Mouse (Mus musculus) stomach, embryonic 16.5 days (tissue): Measurements from ENCODE around the gene Map3k3. TPM values are rescaled to one million over a fixed set of nuclear protein-coding genes. Genes with fewer than 3 reads are reported as not detected.
A peak's percentile ranks its signal among the peaks of the same experiment; 100 is the strongest.

Experiments used
- ATAC-seq: fragments of 200-750 bp; cut with Nextera tagmentation; 2 replicates; pipeline ENCODE4 v1.8.0; 2017; ENCODE audit warnings: moderate number of reproducible peaks, moderate TSS enrichment; ENCODE audit not compliant: insufficient read depth, low FRiP score
- H3K27ac ChIP-seq: fragments of 300-500 bp; sonication (generic); 2 replicates; pipeline ENCODE4 v1.5.1; 2014; ENCODE audit warnings: low read length
- H3K27me3 ChIP-seq: fragments of 300-500 bp; sonication (generic); 2 replicates; pipeline ENCODE4 v1.6.1; 2014; ENCODE audit warnings: low read length, control low read depth, mixed read lengths; ENCODE audit not compliant: control insufficient read depth, insufficient read depth
- H3K36me3 ChIP-seq: fragments of 300-500 bp; sonication (generic); 2 replicates; pipeline ENCODE4 v1.6.1; 2014; ENCODE audit warnings: low read length; ENCODE audit not compliant: control insufficient read depth, insufficient read depth
- H3K4me1 ChIP-seq: fragments of 300-500 bp; sonication (generic); 2 replicates; pipeline ENCODE4 v1.6.1; 2014; ENCODE audit warnings: low read length, control low read depth, mixed read lengths; ENCODE audit not compliant: control insufficient read depth, insufficient read depth
- H3K4me2 ChIP-seq: fragments of 300-500 bp; sonication (generic); 2 replicates; pipeline ENCODE4 v1.6.1; 2014; ENCODE audit warnings: low read depth, low read length, mixed read lengths
- H3K4me3 ChIP-seq: fragments of 300-500 bp; sonication (generic); replicated peaks from 2 replicates; pipeline ENCODE4 v1.5.1; 2014; ENCODE audit warnings: mild to moderate bottlenecking, low read length
- H3K9ac ChIP-seq: fragments of 300-500 bp; sonication (generic); 2 replicates; pipeline ENCODE4 v1.6.1; 2014; ENCODE audit warnings: low read length
- H3K9me3 ChIP-seq: fragments of 300-500 bp; sonication (generic); replicated peaks from 2 replicates; pipeline ENCODE4 v1.6.1; 2016; ENCODE audit warnings: low read length, control low read depth; ENCODE audit not compliant: control insufficient read depth
- WGBS: fragments of 180-500 bp; shearing (Covaris S2); extraction: QIAGEN DNeasy Blood & Tissue Kit; methylation state at CpG from one replicate; pipeline ENCODE4 v1.1.7; 2014; 5-methylcytosine and 5-hydroxymethylcytosine counted together
- polyA plus RNA-seq: library from polyadenylated mRNA; unstranded; fragments of >200 nt; fragmentation: Nextera tagmentation; extraction: Ambion mirVana; gene quantifications from 2 replicates; pipeline ENCODE4 v1.2.1, GENCODE M21; 2015

Gene Map3k3
- polyA plus RNA-seq, 1 experiment from 2014 or later = 8.1 TPM

DNA sequence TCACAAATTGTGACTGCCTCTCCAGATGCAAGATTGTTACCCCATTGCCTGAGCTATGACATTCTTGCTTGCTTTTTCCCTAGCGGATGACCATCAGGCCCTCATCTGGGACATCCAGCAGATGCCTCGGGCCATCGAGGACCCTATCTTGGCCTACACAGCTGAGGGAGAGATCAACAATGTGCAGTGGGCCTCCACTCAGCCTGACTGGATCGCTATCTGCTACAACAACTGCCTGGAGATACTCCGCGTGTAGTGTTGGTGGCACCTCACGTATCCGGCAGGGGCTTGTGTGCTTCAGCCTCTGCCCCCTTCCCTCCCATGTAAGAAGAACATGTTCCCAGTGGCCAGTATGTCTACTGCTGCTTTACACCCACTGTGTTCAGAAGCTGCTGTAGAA lies 29.8 kb upstream of the Map3k3 start:
- WGBS = 93% methylated on average over 8 of the region's 8 CpGs
- Histone ChIP-seq H3K36me3 (peaks cover 18% of the 10 kb centered on the region), H3K27me3 (no peaks in the 10 kb centered on the region), H3K9me3 (no peaks in the 10 kb centered on the region), H3K9ac (no peak overlapping the region), H3K4me2 (no peak overlapping the region), H3K4me3 (no peak overlapping the region), H3K4me1 (no peaks in the 10 kb centered on the region), H3K27ac (no peak overlapping the region)
- no peak for ATAC-seq

DNA sequence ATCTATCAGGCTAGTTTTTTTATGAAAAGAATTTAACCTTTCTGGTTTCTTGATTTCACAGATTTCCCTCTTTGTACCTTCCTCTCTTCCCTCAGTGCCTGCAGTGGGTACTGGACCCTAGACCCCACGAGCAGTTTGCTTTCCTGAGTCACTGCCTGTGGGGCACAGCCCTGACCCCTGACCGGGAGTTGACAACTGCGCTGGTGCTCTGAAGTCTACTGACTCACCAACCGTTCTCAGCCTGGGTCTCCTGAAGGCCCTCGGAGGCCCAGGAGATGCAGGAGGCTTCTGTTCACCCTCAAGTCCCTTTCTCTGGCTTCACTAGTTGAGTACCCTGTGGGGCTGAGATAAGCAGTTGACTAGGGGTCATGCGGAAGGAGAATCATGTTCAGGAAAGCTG lies 29.1 kb upstream of the Map3k3 start:
- Histone ChIP-seq H3K9me3 (no peaks in the 10 kb centered on the region), H3K36me3 (peaks cover 18% of the 10 kb centered on the region), H3K4me1 (no peaks in the 10 kb centered on the region), H3K9ac (no peak overlapping the region), H3K4me2 (no peak overlapping the region), H3K27me3 (no peaks in the 10 kb centered on the region), H3K27ac (no peak overlapping the region), H3K4me3 (no peak overlapping the region)
- no peak for ATAC-seq
- 84% methylated on average over 6 of the region's 6 CpGs for WGBS

DNA sequence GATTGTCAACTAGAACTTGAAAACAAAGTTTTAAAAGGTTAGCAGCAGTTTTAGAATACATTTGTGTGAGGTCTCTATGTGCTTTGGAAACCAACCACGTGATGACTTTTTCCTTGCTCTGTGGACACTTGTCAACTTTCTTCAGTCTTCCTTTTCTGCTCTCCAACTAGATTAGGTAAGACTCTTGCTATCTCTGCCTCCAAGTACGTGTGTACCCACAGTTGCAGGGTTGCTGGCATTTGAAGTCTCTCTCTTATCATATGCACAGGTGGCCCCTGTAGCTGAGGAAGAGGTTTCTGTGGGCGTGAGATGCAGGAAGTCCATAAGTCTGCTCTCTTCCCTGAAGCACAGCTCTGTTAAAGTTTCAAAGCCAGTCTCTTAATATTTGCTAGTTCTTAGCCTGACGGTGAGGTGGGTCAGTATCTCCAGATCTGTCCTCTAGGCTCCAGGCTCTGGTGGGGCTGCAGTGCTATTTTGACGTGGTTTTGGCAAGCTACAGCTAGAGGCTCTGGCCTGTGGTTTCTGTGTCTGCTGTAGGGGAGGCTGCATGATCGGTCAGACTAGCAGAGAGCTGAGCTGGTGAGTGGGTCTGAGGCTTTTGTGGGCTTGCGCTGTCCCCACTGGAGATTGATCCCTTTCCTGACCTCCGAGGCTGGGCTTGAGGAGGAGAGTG lies 27.5 kb upstream of the Map3k3 start:
- no peak overlapping the region for H3K4me2 ChIP-seq
- no peaks in the 10 kb centered on the region for H3K4me1 ChIP-seq
- H3K27me3 ChIP-seq = no peaks in the 10 kb centered on the region
- no peaks in the 10 kb centered on the region for H3K9me3 ChIP-seq
- no peak overlapping the region for H3K27ac ChIP-seq
- H3K9ac ChIP-seq = no peak overlapping the region
- 85% methylated on average over 8 of the region's 8 CpGs for WGBS
- ATAC-seq = no peak
- H3K36me3 ChIP-seq = peaks cover 18% of the 10 kb centered on the region
- no peak overlapping the region for H3K4me3 ChIP-seq

DNA sequence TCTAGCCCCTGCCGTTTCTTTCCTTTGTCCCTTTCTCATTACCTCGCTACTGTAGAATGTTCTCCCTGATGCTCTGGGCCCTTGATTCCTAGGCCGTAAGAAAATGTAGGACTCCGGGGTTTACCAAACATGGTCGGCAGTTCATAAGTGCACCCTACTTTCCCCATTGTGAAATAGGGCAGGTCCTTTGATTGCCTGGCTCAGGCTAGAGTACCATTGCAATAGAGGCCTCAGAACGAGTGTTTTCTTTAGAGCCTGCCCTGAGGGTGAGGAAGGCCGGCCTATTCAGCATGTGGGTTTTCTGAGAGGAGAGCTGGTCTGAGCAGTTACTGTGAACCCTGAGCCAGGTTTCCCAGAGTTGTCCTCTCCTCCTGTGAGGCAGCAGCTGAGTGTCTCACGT lies 26.4 kb upstream of the Map3k3 start:
- Histone ChIP-seq H3K9ac (no peak overlapping the region), H3K27ac (no peak overlapping the region), H3K27me3 (no peaks in the 10 kb centered on the region), H3K4me2 (no peak overlapping the region), H3K4me1 (no peaks in the 10 kb centered on the region), H3K36me3 (peaks cover 9% of the 10 kb centered on the region; the same call in 1 of the 2 replicates), H3K9me3 (no peaks in the 10 kb centered on the region), H3K4me3 (no peak overlapping the region)
- WGBS = 78% methylated on average over 8 of the region's 8 CpGs
- no peak for ATAC-seq

DNA sequence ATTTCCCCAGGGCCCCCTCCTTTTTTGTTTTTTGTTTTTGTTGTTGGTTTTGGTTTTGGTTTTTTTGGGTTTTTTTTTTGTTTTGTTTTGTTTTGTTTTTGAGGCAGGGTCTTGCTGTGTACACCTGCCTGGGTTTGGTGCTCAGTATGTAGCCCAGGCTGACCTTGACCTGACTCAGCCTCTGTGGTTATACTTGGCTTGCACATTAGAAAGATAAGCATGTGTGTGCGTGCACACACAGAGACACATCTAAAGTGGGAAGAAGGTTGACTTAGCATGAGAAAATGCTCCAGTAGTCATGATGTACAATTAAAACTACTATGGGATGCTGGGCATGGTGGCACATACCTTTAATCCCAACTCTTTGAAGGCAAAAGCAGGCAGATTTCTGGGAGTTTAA lies 23.9 kb upstream of the Map3k3 start:
- 76% methylated on average over 1 of the region's 1 CpGs for WGBS
- Histone ChIP-seq H3K27ac (no peak overlapping the region), H3K4me2 (no peak overlapping the region), H3K36me3 (no peaks in the 10 kb centered on the region), H3K9me3 (no peaks in the 10 kb centered on the region), H3K27me3 (no peaks in the 10 kb centered on the region), H3K9ac (no peak overlapping the region), H3K4me1 (peaks cover 3% of the 10 kb centered on the region; the same call in 1 of the 2 replicates), H3K4me3 (no peak overlapping the region)
- no peak for ATAC-seq

DNA sequence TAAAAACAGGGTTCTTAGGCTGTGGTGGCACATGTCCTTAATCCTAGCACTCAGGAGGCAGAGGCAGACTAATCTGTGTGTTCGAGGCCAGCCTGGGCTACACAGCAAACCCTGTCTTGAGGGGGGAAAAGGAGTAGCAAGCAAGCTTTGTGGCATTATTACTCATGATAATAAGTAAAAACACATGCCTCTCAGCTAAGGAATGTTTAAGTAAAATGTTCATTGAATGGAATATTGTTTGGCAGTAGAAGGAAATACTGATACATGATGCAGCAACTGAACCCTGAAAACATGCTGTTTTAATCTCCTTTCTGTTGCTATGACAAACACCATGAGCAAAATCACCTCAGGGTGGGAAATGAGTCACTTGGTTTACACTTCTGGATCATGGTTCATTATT lies 23.1 kb upstream of the Map3k3 start:
- Histone ChIP-seq H3K4me1 (peaks cover 3% of the 10 kb centered on the region; the same call in 1 of the 2 replicates), H3K9ac (no peak overlapping the region), H3K9me3 (no peaks in the 10 kb centered on the region), H3K27ac (no peak overlapping the region), H3K4me2 (no peak overlapping the region), H3K27me3 (no peaks in the 10 kb centered on the region), H3K36me3 (no peaks in the 10 kb centered on the region), H3K4me3 (no peak overlapping the region)
- WGBS = 84% methylated on average over 1 of the region's 1 CpGs
- ATAC-seq = no peak

DNA sequence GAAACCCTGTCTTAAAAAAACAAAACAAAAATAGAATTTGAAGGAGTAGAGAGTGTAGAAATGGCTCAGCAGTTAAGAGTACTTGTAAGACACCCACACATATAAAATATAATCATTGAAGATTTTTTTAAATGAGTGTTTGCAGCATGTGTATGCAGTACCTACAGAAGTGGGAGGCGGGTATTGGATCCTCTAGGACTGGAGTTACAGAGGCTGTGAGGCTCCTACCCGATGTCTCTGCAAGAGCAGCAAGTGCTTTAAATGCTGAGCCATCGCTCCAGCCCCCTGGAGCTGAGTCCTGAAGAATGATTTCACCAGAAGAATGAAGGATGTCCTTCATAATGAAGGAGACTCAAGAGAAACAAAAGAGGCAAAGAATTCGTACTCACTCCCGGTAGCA lies 20.7 kb upstream of the Map3k3 start:
- Histone ChIP-seq H3K4me2 (no peak overlapping the region), H3K9ac (no peak overlapping the region), H3K9me3 (no peaks in the 10 kb centered on the region), H3K4me1 (peaks cover 13% of the 10 kb centered on the region), H3K27me3 (no peaks in the 10 kb centered on the region), H3K27ac (no peak overlapping the region), H3K36me3 (no peaks in the 10 kb centered on the region), H3K4me3 (no peak overlapping the region)
- no peak for ATAC-seq
- 81% methylated on average over 5 of the region's 5 CpGs for WGBS

DNA sequence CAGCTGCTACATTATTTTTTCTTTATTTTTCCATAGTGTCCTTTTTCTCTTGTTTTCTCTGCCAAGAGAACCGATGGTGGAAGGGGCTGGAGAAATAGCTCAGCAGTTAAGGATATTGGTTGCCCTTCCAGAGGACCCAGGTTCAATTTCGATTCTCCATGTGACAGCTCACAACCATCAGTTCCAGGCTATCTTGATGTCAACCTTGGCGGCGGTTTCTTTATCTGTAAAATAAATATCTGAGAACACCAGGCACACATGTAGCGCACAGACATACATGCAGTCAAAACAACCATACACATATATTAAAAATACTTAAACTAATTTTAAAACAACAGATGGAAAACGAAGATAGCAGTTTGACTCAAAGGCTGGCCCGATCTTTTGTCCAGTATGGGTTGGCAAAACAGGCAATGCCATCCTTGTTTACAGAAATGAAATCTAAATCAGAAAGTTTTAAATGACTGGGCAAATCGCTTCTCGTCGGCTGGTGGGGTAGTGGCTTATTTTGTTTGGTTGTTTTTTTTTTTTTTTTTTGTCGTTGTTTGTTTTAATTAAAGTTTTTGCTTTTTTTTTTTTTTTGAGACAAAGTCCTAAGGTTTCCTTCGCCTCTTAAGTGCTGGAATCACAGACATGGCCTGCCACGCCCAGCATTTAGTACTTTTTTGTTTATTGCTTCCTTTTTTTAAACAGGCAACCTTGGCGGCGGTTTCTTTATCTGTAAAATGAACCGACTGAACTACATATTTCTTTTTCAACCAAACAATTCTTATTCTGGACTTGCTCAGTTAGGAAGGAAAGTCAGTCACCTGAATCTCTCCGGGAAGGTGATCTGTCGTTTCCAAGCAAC lies 19.1 kb upstream of the Map3k3 start:
- ATAC-seq = no peak
- H3K9ac ChIP-seq = peak overlapping the region; percentile 95
- WGBS = 37% methylated on average over 18 of the region's 18 CpGs

DNA sequence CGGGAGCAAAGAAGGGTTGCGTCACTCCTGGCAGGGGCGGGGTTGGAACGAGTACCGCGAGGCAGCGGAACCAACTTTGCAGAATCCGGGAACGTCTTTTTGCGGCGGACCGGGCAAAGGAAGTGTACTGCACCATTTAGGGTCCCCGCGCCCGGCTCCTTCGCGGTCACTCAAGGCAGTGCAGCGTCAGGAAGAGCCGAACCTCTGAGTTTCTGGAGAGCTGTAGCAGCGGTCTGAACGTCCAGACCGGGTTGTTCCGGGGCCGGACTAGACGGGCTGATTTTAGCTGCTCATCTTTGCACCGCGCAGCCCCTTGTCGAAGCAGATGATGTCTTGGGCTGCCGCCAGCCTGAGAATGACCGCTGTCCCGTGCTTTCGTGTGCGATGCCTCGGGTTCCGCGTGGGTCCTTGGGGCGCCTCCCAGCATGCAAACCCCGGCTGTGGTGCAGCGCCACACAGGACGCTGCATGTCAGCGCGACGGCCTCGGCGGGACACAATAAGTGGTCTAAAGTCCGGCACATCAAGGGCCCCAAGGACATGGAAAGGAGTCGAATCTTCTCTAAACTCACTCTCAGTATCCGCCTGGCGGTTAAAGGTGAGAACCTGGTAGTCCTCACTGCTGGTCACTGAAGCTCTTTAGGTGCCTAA lies 18.4 kb upstream of the Map3k3 start, which contains the start of gene Taco1:
Gene Taco1 (plus strand): TSS at position 139 of the 649 bp plus-strand sequence.
- peak within 1 kb of the TSS; percentile 93 for H3K4me3 ChIP-seq
- no peaks in the 10 kb centered on the region for H3K36me3 ChIP-seq
- ATAC-seq = peak; percentile 98
- H3K4me2 ChIP-seq = peak within 1 kb of the TSS; percentile 85
- H3K4me1 ChIP-seq = peaks cover 13% of the 10 kb centered on the region
- no peaks in the 10 kb centered on the region for H3K9me3 ChIP-seq
- no peaks in the 10 kb centered on the region for H3K27me3 ChIP-seq
- WGBS = under 1% methylated on average over 49 of the region's 49 CpGs
- H3K27ac ChIP-seq = peak within 1 kb of the TSS; percentile 96
- H3K9ac ChIP-seq = peak within 1 kb of the TSS; percentile 95

More for the DNA sequence above, 19.1 kb upstream of the Map3k3 start:
- peak overlapping the region; percentile 96 for H3K27ac ChIP-seq
- peak overlapping the region; percentile 85 for H3K4me2 ChIP-seq
- no peaks in the 10 kb centered on the region for H3K9me3 ChIP-seq
- peak overlapping the region; percentile 93 for H3K4me3 ChIP-seq
- H3K27me3 ChIP-seq = no peaks in the 10 kb centered on the region
- no peaks in the 10 kb centered on the region for H3K36me3 ChIP-seq
- peaks cover 13% of the 10 kb centered on the region for H3K4me1 ChIP-seq
